Mouse (Mus musculus): Measurements from ENCODE around the gene Wfdc13. TPM values are rescaled to one million over a fixed set of nuclear protein-coding genes. Genes with fewer than 3 reads are reported as not detected.

The Wfdc13 gene
- polyA plus RNA-seq, 1 experiment: not detected

- no peak within 1 kb of the TSS for H3K27ac ChIP-seq (ENCODE audit: insufficient read depth, low read length)
- no peak for TF ChIP-seq POLR2A (IDR thresholded peaks at IDR 0.05; ENCODE audit: extremely low read depth, insufficient read depth, low read length)
- no peak for TF ChIP-seq CTCF (IDR thresholded peaks at IDR 0.05; ENCODE audit: extremely low read depth, insufficient read depth, low read length)
- no peaks in the 10 kb centered on the region for H3K4me1 ChIP-seq (ENCODE audit: control insufficient read depth, insufficient read depth, low read length)
- no peak within 1 kb of the TSS for H3K4me3 ChIP-seq (ENCODE audit: insufficient read depth, low read length)
Measured at GRCm38 (mm10) chr2:164673987-164674386, 10.9 kb upstream of the Wfdc13 start, which contains the start of gene Wfdc11. TSS of gene Wfdc11 (minus strand) at chr2:164674087.

- Histone ChIP-seq H3K4me3 (ENCODE audit: insufficient read depth, low read length) (no peak overlapping the region), H3K4me1 (ENCODE audit: control insufficient read depth, insufficient read depth, low read length) (no peaks in the 10 kb centered on the region), H3K27ac (ENCODE audit: insufficient read depth, low read length) (no peak overlapping the region)
- TF ChIP-seq POLR2A (IDR thresholded peaks at IDR 0.05; ENCODE audit: extremely low read depth, insufficient read depth, low read length) (no peak), CTCF (IDR thresholded peaks at IDR 0.05; ENCODE audit: extremely low read depth, insufficient read depth, low read length) (no peak)
Measured at GRCm38 (mm10) chr2:164676103-164676502, 8.8 kb upstream of the Wfdc13 start.

- Histone ChIP-seq H3K27ac (ENCODE audit: insufficient read depth, low read length) (no peak overlapping the region), H3K4me3 (ENCODE audit: insufficient read depth, low read length) (no peak overlapping the region), H3K4me1 (ENCODE audit: control insufficient read depth, insufficient read depth, low read length) (no peaks in the 10 kb centered on the region)
- TF ChIP-seq POLR2A (IDR thresholded peaks at IDR 0.05; ENCODE audit: extremely low read depth, insufficient read depth, low read length) (no peak), CTCF (IDR thresholded peaks at IDR 0.05; ENCODE audit: extremely low read depth, insufficient read depth, low read length) (no peak)
Measured at GRCm38 (mm10) chr2:164676916-164677685, 7.8 kb upstream of the Wfdc13 start.

- H3K27ac ChIP-seq (ENCODE audit: insufficient read depth, low read length): no peak overlapping the region
- TF ChIP-seq CTCF (IDR thresholded peaks at IDR 0.05; ENCODE audit: extremely low read depth, insufficient read depth, low read length) (peak; percentile 65), POLR2A (IDR thresholded peaks at IDR 0.05; ENCODE audit: extremely low read depth, insufficient read depth, low read length) (no peak)
- H3K4me1 ChIP-seq (ENCODE audit: control insufficient read depth, insufficient read depth, low read length): no peaks in the 10 kb centered on the region
- H3K4me3 ChIP-seq (ENCODE audit: insufficient read depth, low read length): no peak overlapping the region
Measured at GRCm38 (mm10) chr2:164678848-164679625, 5.9 kb upstream of the Wfdc13 start.

- no peak overlapping the region for H3K27ac ChIP-seq (ENCODE audit: insufficient read depth, low read length)
- TF ChIP-seq POLR2A (IDR thresholded peaks at IDR 0.05; ENCODE audit: extremely low read depth, insufficient read depth, low read length) (no peak), CTCF (IDR thresholded peaks at IDR 0.05; ENCODE audit: extremely low read depth, insufficient read depth, low read length) (no peak)
- H3K4me3 ChIP-seq (ENCODE audit: insufficient read depth, low read length): no peak overlapping the region
- H3K4me1 ChIP-seq (ENCODE audit: control insufficient read depth, insufficient read depth, low read length): no peaks in the 10 kb centered on the region
Measured at GRCm38 (mm10) chr2:164679906-164680305, 5.0 kb upstream of the Wfdc13 start.

- Histone ChIP-seq H3K4me1 (ENCODE audit: control insufficient read depth, insufficient read depth, low read length) (no peaks in the 10 kb centered on the region), H3K4me3 (ENCODE audit: insufficient read depth, low read length) (no peak within 1 kb of the TSS), H3K27ac (ENCODE audit: insufficient read depth, low read length) (no peak within 1 kb of the TSS)
- no peak for TF ChIP-seq POLR2A (IDR thresholded peaks at IDR 0.05; ENCODE audit: extremely low read depth, insufficient read depth, low read length)
- TF ChIP-seq CTCF (IDR thresholded peaks at IDR 0.05; ENCODE audit: extremely low read depth, insufficient read depth, low read length): no peak
Measured at GRCm38 (mm10) chr2:164698201-164698600, 13.3 kb downstream of the Wfdc13 start, which contains the start of gene Spint4. TSS of gene Spint4 (plus strand) at chr2:164698501.

GRCm38 (mm10) chr2:164700959-164701358, 16.1 kb downstream of the Wfdc13 start:
- no peak overlapping the region for H3K27ac ChIP-seq (ENCODE audit: insufficient read depth, low read length)
- no peak for TF ChIP-seq CTCF (IDR thresholded peaks at IDR 0.05; ENCODE audit: extremely low read depth, insufficient read depth, low read length)
- no peak for TF ChIP-seq POLR2A (IDR thresholded peaks at IDR 0.05; ENCODE audit: extremely low read depth, insufficient read depth, low read length)
- no peak overlapping the region for H3K4me3 ChIP-seq (ENCODE audit: insufficient read depth, low read length)
- H3K4me1 ChIP-seq (ENCODE audit: control insufficient read depth, insufficient read depth, low read length): no peaks in the 10 kb centered on the region

GRCm38 (mm10) chr2:164701761-164702160, 16.9 kb downstream of the Wfdc13 start:
- Histone ChIP-seq H3K27ac (ENCODE audit: insufficient read depth, low read length) (no peak overlapping the region), H3K4me3 (ENCODE audit: insufficient read depth, low read length) (no peak overlapping the region), H3K4me1 (ENCODE audit: control insufficient read depth, insufficient read depth, low read length) (no peaks in the 10 kb centered on the region)
- TF ChIP-seq CTCF (IDR thresholded peaks at IDR 0.05; ENCODE audit: extremely low read depth, insufficient read depth, low read length) (no peak), POLR2A (IDR thresholded peaks at IDR 0.05; ENCODE audit: extremely low read depth, insufficient read depth, low read length) (no peak)

- no peak for TF ChIP-seq CTCF (IDR thresholded peaks at IDR 0.05; ENCODE audit: extremely low read depth, insufficient read depth, low read length)
- no peak for TF ChIP-seq POLR2A (IDR thresholded peaks at IDR 0.05; ENCODE audit: extremely low read depth, insufficient read depth, low read length)
- Histone ChIP-seq H3K4me3 (ENCODE audit: insufficient read depth, low read length) (no peak overlapping the region), H3K4me1 (ENCODE audit: control insufficient read depth, insufficient read depth, low read length) (no peaks in the 10 kb centered on the region), H3K27ac (ENCODE audit: insufficient read depth, low read length) (no peak overlapping the region)
Measured at GRCm38 (mm10) chr2:164704235-164704634, 19.3 kb downstream of the Wfdc13 start.

Data from cortical plate, adult 2 months (tissue).